Mouse (Mus musculus) cortical plate, adult 2 months (tissue): Measurements from ENCODE around the gene A3galt2.

ENCODE experiments used
- CTCF ChIP-seq: fragments of 200-500 bp; IDR thresholded peaks from 2 replicates; pipeline ENCODE4 v1.5.1; 2011; ENCODE audit warnings: mild to moderate bottlenecking, control low read depth, low read length; ENCODE audit not compliant: insufficient read depth; ENCODE audit errors: extremely low read depth
- POLR2A ChIP-seq: fragments of 200-500 bp; IDR thresholded peaks from 2 replicates; pipeline ENCODE4 v1.6.1; 2011; ENCODE audit warnings: mild to moderate bottlenecking, low read length, control low read depth; ENCODE audit not compliant: insufficient read depth; ENCODE audit errors: extremely low read depth

- TF ChIP-seq CTCF = no peak
- TF ChIP-seq POLR2A = no peak
Measured at GRCm38 (mm10) chr4:128724059-128724458, 31.1 kb upstream of the A3galt2 start.
